Mouse (Mus musculus) frontal cortex, postnatal 10 days (tissue): ENCODE results near the gene 4930539E08Rik.

Experiments
- DNase-seq, 2 experiments: peaks; one replicate each; pipeline ENCODE4 v3.0.0; 2022; ENCODE audit warnings: low spot score in 2 of 2, mixed read lengths in 1 of 2

Gene 4930539E08Rik

DNA sequence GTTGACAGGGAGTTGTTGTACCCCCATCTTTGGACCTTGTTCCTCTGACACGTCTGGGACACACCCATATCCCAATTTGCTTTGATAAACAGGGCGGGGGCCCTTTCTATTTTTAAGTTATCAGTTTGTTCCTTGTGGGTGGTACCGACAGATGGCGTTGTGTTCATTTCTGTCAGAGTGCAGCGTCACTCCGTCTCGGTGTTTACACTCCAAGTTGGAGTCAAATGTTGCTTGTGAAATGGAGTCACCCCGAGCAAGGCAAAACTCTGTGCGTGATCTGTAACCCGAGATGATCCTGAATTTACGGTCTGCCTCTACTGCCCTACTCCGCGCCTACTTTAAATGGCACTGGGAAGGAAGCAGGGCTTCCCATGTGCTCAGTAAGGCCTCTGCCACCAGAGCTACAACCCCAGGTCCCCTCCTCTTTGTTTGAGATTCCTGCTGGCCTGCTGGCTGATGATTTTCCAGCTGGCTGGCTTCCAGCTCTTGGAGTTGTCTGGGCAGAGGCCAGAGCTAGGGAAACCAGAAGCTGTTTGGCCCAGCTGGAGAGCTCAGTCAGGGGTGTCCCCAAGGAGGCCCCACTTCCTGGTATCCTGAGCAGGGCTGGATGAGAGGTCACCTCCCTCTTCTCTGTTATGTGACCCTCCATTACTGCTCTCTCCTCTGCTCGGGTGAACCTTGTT, 15.4 kb upstream of the 4930539E08Rik start:
- DNase-seq = peak in 1 of 2 experiments; percentile 65

GRCm38 (mm10) chr17:28929369-28929768, 14.2 kb upstream of the 4930539E08Rik start:
- no peak for DNase-seq

DNA sequence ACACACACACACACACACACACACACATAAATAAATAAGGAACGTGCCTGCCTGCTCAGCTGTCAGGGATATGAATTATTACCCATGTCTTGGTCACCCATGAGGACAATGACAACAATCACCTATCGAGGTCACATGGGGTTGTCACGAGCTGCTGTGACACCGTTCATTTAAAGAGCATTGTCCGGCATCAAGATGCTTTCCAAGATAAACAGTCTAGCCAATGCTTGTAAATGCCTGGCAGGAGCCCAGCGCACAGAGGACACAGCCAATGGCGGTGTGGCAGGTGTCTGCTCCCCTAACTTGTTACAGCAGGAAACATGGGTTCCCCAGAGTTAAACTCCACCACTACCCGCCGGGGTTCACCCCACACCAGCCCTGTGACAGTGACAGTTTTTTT, 12.9 kb upstream of the 4930539E08Rik start:
- DNase-seq = no peak

GRCm38 (mm10) chr17:28926866-28927635, 11.9 kb upstream of the 4930539E08Rik start:
- no peak for DNase-seq

DNA sequence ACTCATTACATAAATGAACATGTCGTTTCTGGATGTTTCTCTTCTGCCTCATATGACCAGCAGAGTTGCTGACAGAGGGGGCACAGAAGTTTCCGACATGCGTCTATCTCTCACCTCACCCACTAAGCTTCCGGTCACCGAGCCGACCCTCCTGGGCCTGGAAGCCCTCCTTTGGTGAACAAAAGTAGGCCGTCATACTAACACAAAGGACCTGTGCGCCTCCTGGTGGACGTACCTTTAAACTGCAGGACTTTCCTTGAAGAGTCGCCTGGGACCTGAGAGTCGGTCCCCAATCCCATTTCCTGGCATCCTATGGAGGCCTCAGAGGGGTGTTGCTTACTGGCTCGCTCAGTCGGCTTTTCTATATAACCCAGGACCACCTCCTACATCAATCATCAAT, 11.3 kb upstream of the 4930539E08Rik start:
- DNase-seq = peak; percentile 54 to 79

GRCm38 (mm10) chr17:28924957-28925595, 10.0 kb upstream of the 4930539E08Rik start:
- DNase-seq = no peak

GRCm38 (mm10) chr17:28922096-28922495, 7.0 kb upstream of the 4930539E08Rik start:
- no peak for DNase-seq

DNA sequence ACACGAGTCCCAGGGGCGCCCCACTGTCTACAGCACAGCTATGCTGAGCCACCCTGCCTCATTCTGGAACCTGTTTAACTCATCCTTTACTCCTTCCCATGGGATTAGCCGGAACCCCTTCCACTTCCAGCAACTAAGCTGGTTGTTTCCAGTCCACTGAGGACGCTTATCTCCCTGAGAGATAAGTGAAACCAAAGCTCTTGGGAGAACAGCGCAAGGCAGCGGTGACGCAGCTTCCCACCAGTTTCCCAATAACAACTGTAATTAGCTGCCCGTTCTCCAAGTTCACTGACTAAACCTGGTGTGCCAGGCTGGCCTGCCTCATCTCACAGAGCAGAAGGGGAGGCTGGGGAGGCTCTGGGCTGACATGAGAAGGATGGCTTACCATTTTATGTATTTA, 6.0 kb upstream of the 4930539E08Rik start:
- DNase-seq = no peak

- no peak for DNase-seq
These were observed 1.4 kb upstream of the 4930539E08Rik start for GRCm38 (mm10) chr17:28916520-28916919.

DNA sequence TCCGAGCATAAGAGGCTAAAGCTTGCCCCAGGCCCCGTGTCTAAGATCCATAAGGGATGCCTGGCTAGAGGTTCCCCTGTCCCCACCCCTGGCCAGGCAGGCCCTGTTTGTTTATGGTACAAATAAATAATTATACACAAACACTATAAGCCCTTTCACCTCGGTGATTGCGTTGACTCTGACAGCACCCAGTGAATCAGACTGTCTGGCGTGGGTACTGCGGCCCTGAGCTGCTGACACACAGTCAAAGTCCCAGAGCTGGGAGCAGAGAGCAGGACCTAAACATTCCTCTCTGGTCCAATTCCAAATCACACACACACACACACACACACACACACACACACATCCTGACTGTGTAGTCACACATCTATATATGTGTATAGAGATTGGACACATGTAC, 1.2 kb downstream of the 4930539E08Rik start:
- DNase-seq = no peak

- no peak for DNase-seq
These were observed 1.9 kb downstream of the 4930539E08Rik start for GRCm38 (mm10) chr17:28913200-28913599.

- DNase-seq = no peak
These were observed 5.0 kb downstream of the 4930539E08Rik start for GRCm38 (mm10) chr17:28910139-28910538.

DNA sequence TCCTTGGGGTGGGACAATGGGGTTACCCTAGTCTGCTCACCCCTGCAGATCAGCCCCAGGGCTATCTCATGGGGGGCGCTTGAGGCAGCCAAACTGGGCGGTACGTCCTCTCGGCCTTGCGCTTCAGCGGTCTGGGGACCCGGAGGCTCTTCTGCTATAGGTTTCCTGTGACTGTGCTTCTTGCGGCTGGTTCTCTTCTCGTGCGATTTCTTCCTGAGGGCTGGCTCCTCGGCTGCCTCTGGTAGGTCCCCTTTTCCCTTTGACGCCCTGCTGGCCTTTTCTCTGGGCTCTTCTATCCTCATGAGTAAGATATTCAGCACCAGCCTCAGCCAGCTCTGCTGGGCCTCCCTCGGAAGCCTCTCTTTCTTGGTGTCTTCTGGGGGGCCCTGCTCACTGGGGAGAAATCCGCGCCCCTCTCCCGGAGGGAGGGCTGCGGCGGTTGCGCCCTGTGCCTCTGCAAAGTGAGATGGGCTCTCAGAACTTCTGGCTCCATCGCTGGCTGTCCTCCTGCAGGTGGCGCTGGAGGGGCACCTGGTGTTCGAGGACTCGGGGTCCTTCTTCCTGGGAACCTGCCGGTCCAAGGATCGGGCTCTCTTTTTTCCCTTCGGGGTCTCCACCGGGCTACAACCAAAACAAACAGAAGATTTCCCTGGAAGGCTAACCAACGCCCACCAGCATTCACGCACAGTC, 5.7 kb downstream of the 4930539E08Rik start:
- peak in 1 of 2 experiments; percentile 52 for DNase-seq

GRCm38 (mm10) chr17:28907959-28908358, 7.2 kb downstream of the 4930539E08Rik start:
- peak; percentile 50 to 59 for DNase-seq

DNA sequence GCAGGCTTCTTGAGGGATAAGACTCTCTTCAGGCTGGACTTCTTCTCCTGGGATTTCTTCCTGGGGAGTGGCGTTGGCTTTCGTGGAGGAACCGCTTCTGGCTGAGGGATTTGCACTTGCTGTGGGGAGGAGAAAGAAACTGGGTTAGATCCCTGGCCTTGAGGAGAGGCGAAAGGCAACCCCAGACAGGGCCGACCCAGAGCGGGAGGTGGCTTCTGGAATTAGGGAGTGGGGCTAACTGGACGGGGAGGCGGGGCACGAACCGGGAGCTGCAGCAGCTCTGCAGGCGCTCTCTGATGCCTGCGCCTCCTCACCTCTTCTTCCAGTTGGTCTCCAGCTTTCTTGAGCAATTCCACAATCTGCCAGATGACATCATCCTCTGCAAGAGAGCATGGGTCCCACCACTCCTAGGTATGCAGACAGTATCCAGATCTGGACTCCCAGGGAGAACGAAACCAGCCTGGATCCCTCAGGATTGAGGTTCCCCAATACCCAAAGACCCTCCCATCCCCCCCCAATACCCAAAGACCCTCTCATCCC, 9.7 kb downstream of the 4930539E08Rik start:
- no peak for DNase-seq

- peak; percentile 57 to 62 for DNase-seq
These were observed 10.4 kb downstream of the 4930539E08Rik start for GRCm38 (mm10) chr17:28904546-28905376.

DNA sequence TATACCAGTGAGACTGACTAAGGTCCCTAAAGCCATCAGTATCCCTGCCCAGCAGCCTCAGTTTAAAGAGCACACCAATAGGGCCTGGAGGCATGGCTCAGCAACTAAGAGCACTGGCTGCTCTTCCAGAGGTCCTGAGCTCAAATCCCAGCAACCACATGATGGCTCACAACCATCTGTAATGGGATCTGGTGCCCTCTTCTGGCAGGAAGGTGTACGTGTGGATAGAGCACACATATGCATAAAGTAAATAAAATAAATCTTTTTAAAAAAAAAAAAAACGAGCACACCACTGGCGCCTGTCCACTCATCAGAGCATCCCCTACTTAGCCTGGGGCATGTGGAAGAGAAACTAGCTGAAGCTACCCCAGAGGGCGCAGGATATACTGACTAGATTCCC, 13.6 kb downstream of the 4930539E08Rik start:
- no peak for DNase-seq

DNA sequence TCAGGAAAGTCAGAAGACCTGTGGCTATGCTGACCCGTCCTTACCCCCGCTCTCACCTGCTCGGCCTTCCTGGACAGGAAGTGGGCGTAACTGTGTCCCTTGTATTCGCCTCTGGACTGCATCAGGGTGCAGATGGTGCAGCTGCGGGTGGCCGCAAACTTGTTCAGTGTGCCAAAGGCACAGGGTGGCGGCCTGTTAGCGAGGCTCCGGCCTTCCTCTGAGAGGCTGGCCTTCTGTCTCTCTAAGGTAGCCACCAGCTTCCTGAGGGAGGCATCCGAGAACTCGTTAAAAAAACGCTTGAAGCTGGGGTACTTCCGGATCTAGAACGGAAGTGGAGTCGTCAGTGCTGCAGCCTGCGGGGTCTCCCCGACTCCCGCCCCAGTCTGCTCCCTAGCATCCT, 15.7 kb downstream of the 4930539E08Rik start:
- no peak for DNase-seq

GRCm38 (mm10) chr17:28898249-28898648, 16.9 kb downstream of the 4930539E08Rik start:
- DNase-seq = no peak

GRCm38 (mm10) chr17:28897817-28898216, 17.3 kb downstream of the 4930539E08Rik start:
- DNase-seq = no peak
